Mouse (Mus musculus) retina, adult 2 months (tissue): ENCODE results near the gene Pmfbp1.

Source experiments
- DNase-seq: peaks from one replicate; pipeline ENCODE4 v3.0.0-alpha.2; 2012; ENCODE audit warnings: low read depth, low spot score

The Pmfbp1 gene

DNA sequence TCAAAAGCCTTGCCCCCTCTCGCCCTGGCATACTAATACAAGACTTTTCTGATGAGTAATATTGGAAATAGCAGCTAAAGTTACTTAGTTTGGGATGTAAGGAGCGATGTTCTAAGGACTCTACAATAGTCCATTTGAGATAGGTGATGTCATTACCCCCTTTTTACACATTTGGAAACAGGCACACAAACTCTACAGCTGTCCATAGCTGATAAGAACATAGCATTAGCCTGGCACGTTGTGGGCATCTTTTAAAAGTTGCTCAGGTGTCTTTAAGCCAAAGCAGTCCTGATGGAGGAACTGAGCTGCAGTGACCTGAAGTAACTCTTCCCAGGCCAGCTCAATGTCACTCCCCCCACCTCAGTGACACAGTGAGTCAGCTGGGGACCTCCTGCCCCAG, 97.5 kb downstream of the Pmfbp1 start:
- no peak for DNase-seq

DNA sequence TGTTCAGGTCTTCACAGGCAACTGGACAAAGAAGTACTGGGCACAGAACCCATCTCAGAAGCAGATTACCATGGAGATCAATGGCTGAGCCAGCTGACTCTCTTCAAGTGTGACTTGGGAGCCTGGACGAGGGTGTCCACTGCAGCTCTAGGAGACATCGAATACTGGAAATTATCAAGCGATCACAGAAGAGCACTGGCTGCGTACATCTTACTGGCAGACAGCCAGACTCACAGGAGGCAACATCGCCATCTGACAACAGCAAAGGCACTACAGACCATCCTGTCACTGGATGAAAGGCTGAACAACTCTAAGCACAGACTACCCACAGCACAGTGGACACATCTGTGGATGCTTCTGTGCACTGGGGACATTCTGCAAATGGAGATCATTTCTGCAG, 98.3 kb downstream of the Pmfbp1 start:
- DNase-seq = no peak
